In genomic region chr19:7419134-7419533, GRCm38 (mm10) we compare ENCODE assay signal across 8 mouse cellular contexts. TPM values are rescaled to one million over a fixed set of nuclear protein-coding genes. Genes with fewer than 3 reads are reported as not detected.
DNase-seq lines count a peak whose midpoint lies in the region; ATAC-seq and TF ChIP-seq lines count a peak whose summit lies in the region.

No protein-coding gene starts in this region.

- H3K4me1 ChIP-seq in lung, postnatal 0 days (ENCODE audit: insufficient read depth, low read depth, low read length) = peaks cover 30% of the 10 kb centered on the region
- peaks cover 66% of the 10 kb centered on the region for H3K4me1 ChIP-seq in forebrain, embryonic 12.5 days
- H3K4me1 ChIP-seq in limb, embryonic 14.5 days (ENCODE audit: control insufficient read depth, insufficient read depth, low read length) = peaks cover 61% of the 10 kb centered on the region
- peaks cover 47% of the 10 kb centered on the region for H3K4me1 ChIP-seq in olfactory bulb, adult 2 months (ENCODE audit: control insufficient read depth, insufficient read depth, low read length)

- DNase-seq in lung, postnatal 0 days (ENCODE audit: low spot score) = no peak
- no peak for DNase-seq in lung, adult 18-20 months
- no peak for DNase-seq in limb, embryonic 14.5 days (ENCODE audit: low spot score)
- DNase-seq in left cerebral cortex, adult 9 months (ENCODE audit: low spot score in 2 of 2) = no peak
- no peak for DNase-seq in left cerebral cortex, postnatal 10 days (ENCODE audit: extremely low spot score in 1 of 2, low spot score in 2 of 2)

- H3K4me2 ChIP-seq in lung, postnatal 0 days (replicated peaks; ENCODE audit: low read depth, low read length) = peak overlapping the region; percentile 98
- H3K4me2 ChIP-seq in forebrain, embryonic 12.5 days = peak overlapping the region; percentile 74
- H3K4me2 ChIP-seq in limb, embryonic 14.5 days (replicated peaks; ENCODE audit: low read depth, low read length, severe bottlenecking) = peak overlapping the region; percentile 65

- H3K9ac ChIP-seq in lung, postnatal 0 days (replicated peaks; ENCODE audit: low read depth) = 0 out of 2 replicates have a peak overlapping the region, but pooled peaks have one; percentile 54
- H3K9ac ChIP-seq in forebrain, embryonic 12.5 days = peak overlapping the region; percentile 99
- peak overlapping the region; percentile 98 for H3K9ac ChIP-seq in limb, embryonic 14.5 days (ENCODE audit: low read depth, low read length, severe bottlenecking)

- peak overlapping the region; percentile 74; the same call in 1 of the 2 replicates for H3K4me3 ChIP-seq in lung, postnatal 0 days (ENCODE audit: low read depth, low read length)
- peak overlapping the region; percentile 95 for H3K4me3 ChIP-seq in forebrain, embryonic 12.5 days (replicated peaks)
- peak overlapping the region; percentile 86 for H3K4me3 ChIP-seq in limb, embryonic 14.5 days (replicated peaks; ENCODE audit: low read length)
- H3K4me3 ChIP-seq in olfactory bulb, adult 2 months (ENCODE audit: insufficient read depth, low read depth, low read length) = 0 out of 2 replicates have a peak overlapping the region, but pooled peaks have one; percentile 6

- 38% methylated on average over 6 of the region's 6 CpGs for WGBS in lung, postnatal 0 days
- 30% methylated on average over 6 of the region's 6 CpGs for WGBS in forebrain, embryonic 12.5 days
- WGBS in limb, embryonic 14.5 days = 31% methylated on average over 6 of the region's 6 CpGs
- 41% methylated on average over 6 of the region's 6 CpGs for WGBS in olfactory bulb, adult 2 months

- intact Hi-C loops in left cerebral cortex, postnatal 10 days (cut with DNase I) = loop anchor here (5.0 to 10.0 kb wide), 3 partner anchors 154 to 354 kb away; partner anchors contain the start of genes Naa40 and Rcor2

- H3K27ac ChIP-seq in lung, postnatal 0 days (ENCODE audit: low read length) = no peak overlapping the region
- H3K27ac ChIP-seq in forebrain, embryonic 12.5 days = peak overlapping the region; percentile 98
- H3K27ac ChIP-seq in limb, embryonic 14.5 days (replicated peaks; ENCODE audit: low read depth, low read length) = no peak overlapping the region
- H3K27ac ChIP-seq in olfactory bulb, adult 2 months (ENCODE audit: insufficient read depth, low read depth, low read length) = no peak overlapping the region

- no peaks in the 10 kb centered on the region for H3K9me3 ChIP-seq in lung, postnatal 0 days (ENCODE audit: low read length)
- H3K9me3 ChIP-seq in forebrain, embryonic 12.5 days = no peaks in the 10 kb centered on the region
- H3K9me3 ChIP-seq in limb, embryonic 14.5 days (ENCODE audit: control insufficient read depth, low read length) = no peaks in the 10 kb centered on the region

- TF ChIP-seq POLR2A in limb, embryonic 14.5 days (IDR thresholded peaks at IDR 0.05; ENCODE audit: borderline replicate concordance, extremely low read depth, insufficient read depth, insufficient read length) = no peak
- TF ChIP-seq POLR2A in olfactory bulb, adult 2 months (IDR thresholded peaks at IDR 0.05; ENCODE audit: insufficient read depth, low read depth, low read length) = no peak

- no peak for TF ChIP-seq CTCF in lung, postnatal 0 days (IDR thresholded peaks at IDR 0.05)
- TF ChIP-seq CTCF in olfactory bulb, adult 2 months (IDR thresholded peaks at IDR 0.05; ENCODE audit: insufficient read depth, low read depth, low read length) = no peak

- H3K36me3 ChIP-seq in lung, postnatal 0 days (ENCODE audit: insufficient read depth, low read length) = no peaks in the 10 kb centered on the region
- peaks cover 42% of the 10 kb centered on the region for H3K36me3 ChIP-seq in forebrain, embryonic 12.5 days (replicated peaks)
- peaks cover 41% of the 10 kb centered on the region for H3K36me3 ChIP-seq in limb, embryonic 14.5 days (ENCODE audit: control insufficient read depth, insufficient read depth, low read length)

- ATAC-seq in lung, postnatal 0 days = no peak
- ATAC-seq in forebrain, embryonic 12.5 days (ENCODE audit: low FRiP score) = no peak
- ATAC-seq in limb, embryonic 14.5 days (ENCODE audit: low FRiP score, low read depth) = no peak
- no peak for ATAC-seq in monocyte, adult 5-6 weeks (replicated peaks; ENCODE audit: insufficient number of reproducible peaks, low FRiP score, low TSS enrichment, poor library complexity, severe bottlenecking)

- no peaks in the 10 kb centered on the region for H3K27me3 ChIP-seq in lung, postnatal 0 days (replicated peaks; ENCODE audit: insufficient read depth, low read length)
- H3K27me3 ChIP-seq in forebrain, embryonic 12.5 days = peaks cover 5% of the 10 kb centered on the region; the same call in 1 of the 2 replicates
- no peaks in the 10 kb centered on the region for H3K27me3 ChIP-seq in limb, embryonic 14.5 days (ENCODE audit: control insufficient read depth, insufficient read depth, low read length)

- no peak for TF ChIP-seq EP300 in lung, postnatal 0 days (IDR thresholded peaks at IDR 0.05)

RNA-seq across cellular contexts. Expression of gene 2700081O15Rik, which starts 1.7 kb away (rescaled TPM):
- 4.4 and 5.0 TPM in 2 replicates for polyA plus RNA-seq in lung, postnatal 0 days (2015; fragmentation: Nextera tagmentation; extraction: Ambion mirVana)
- 16.3 and 18.6 TPM in 2 replicates for polyA plus RNA-seq in forebrain, embryonic 12.5 days (2016; fragmentation: Nextera tagmentation; extraction: Ambion mirVana)
- 98.9 and 128 TPM in 2 replicates for polyA plus RNA-seq in limb, embryonic 14.5 days (2012; rRNA removed)
- polyA plus RNA-seq in limb, embryonic 14.5 days (2014; fragmentation: Nextera tagmentation; extraction: Ambion mirVana) = 13.7 and 15.4 TPM in 2 replicates
- 113 TPM in 1 of 2 replicates, not detected in the other for polyA plus RNA-seq in olfactory bulb, adult 2 months (2012; ENCODE audit: insufficient read depth, insufficient read length, low replicate concordance, missing spikeins)
- 10 to 100 TPM; 51.2 to 51.5 TPM for total RNA-seq in left cerebral cortex, postnatal 10 days (2021)
- total RNA-seq in monocyte, adult 5-6 weeks (2017) = 0.38 to 1.4 TPM (median 0.49 TPM) in 3 replicates

RNA-seq across cellular contexts. Expression of gene Spindoc, which starts 36.3 kb away (rescaled TPM):
- 16.1 and 17.2 TPM in 2 replicates for polyA plus RNA-seq in lung, postnatal 0 days (2015; fragmentation: Nextera tagmentation; extraction: Ambion mirVana)
- 41.9 and 42.4 TPM in 2 replicates for polyA plus RNA-seq in forebrain, embryonic 12.5 days (2016; fragmentation: Nextera tagmentation; extraction: Ambion mirVana)
- polyA plus RNA-seq in limb, embryonic 14.5 days (2012; rRNA removed) = 37.6 and 47.0 TPM in 2 replicates
- 21.9 and 25.9 TPM in 2 replicates for polyA plus RNA-seq in limb, embryonic 14.5 days (2014; fragmentation: Nextera tagmentation; extraction: Ambion mirVana)
- polyA plus RNA-seq in olfactory bulb, adult 2 months (2012; ENCODE audit: insufficient read depth, insufficient read length, low replicate concordance, missing spikeins) = not detected in 2 replicates
- 10 to 100 TPM; 33.4 to 38.2 TPM for total RNA-seq in left cerebral cortex, postnatal 10 days (2021)
- total RNA-seq in monocyte, adult 5-6 weeks (2017) = 4.9 to 10.9 TPM (median 5.4 TPM) in 3 replicates

Comparison
In these comparisons a context has a peak if more than half of its experiments do, and no peak if none do; other contexts are left out.
1. H3K4me3 ChIP-seq: peak in every context shown above with its lines; median percentile 95 in forebrain, embryonic 12.5 days; 86 in limb, embryonic 14.5 days; 74 in lung, postnatal 0 days; 6 in olfactory bulb, adult 2 months.